Mouse (Mus musculus) lung, postnatal 0 days (tissue): ENCODE data around the gene Caprin2.

Source experiments
- CTCF ChIP-seq: IDR thresholded peaks from 2 replicates; pipeline ENCODE4 v1.5.1; 2016; ENCODE audit warnings: antibody characterized with exemption, mild to moderate bottlenecking
- EP300 ChIP-seq: IDR thresholded peaks from 2 replicates; pipeline ENCODE4 v1.6.1; 2016; ENCODE audit warnings: antibody characterized with exemption, mild to moderate bottlenecking, control low read depth

DNA sequence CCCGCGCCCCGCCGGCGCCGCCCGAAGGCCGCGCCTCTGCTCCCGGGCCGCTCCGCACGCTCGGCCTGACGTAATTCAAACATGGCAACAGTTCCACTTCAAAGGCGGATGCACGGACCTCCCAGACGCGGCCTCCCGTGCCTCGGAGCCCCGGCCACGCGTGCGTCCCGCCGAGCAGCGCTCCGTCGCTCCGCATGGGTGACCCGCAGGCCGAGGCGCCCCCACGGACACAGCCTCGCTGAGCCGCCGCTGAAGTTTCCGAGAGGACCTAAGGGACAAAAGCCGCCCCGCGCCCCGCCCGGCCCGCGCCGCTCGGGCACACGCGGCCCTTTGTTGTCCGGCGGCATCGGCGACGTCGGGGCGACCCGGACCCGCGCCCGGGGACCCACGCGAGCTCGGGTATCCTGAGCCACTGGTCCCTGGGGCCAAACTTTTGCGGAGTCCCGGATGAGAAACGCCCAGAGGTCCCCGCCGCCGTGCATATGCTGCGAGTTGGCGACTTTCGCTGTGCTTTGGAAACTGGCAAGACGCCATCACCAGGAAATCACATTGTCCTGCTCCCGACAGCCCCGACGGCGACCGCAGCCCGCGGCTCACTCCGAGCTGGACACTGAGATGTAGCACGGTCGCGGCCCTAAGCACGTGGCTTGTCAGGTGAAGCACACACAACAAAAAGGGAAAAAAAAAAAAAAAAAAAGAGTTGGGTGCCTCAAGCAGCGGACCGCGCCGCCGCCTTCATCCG is 48.9 kb upstream of the Caprin2 start:
- TF ChIP-seq CTCF (no peak), EP300 (no peak)
